Mouse (Mus musculus): ENCODE measurements around the gene Smim14.

The Smim14 gene

GRCm38 (mm10) chr5:65401251-65401994 is 135.6 kb downstream of the Smim14 start:
- peak; percentile 61 for DNase-seq (ENCODE audit: low spot score)

Data from ovary, postnatal 10 days (tissue).